Mouse (Mus musculus): ENCODE measurements around the gene Tmem254b.
"Not testable (repeated sequence)": the region's sequence is repeated elsewhere in the genome, so short reads cannot be mapped to it uniquely, and the experiment has no call there.

Gene Tmem254b

DNA sequence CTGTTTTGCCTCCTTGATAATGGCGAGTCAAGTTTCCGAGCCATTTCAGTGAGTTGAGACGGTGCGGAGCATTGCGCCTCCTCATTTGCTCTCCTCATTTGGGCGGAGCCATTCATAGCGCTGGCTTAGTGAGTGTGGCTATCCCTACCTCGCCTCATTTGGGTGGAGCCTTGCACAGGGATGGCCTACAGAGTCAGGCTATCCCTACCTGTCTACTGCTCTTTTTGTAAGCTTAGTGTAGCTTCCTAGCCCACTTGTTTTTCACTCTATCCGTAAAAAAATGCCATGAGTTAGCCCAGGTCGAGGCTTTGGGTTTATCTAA, at the start of gene Tmem254b:
Tmem254b (minus strand) TSS at position 116 of the 322 bp plus-strand sequence.
- not testable (repeated sequence) for DNase-seq (ENCODE audit: low spot score)

- DNase-seq (ENCODE audit: low spot score) = not testable (repeated sequence)
These were observed 30.3 kb upstream of the Tmem254b start for GRCm38 (mm10) chr14:26237183-26237582.

- DNase-seq (ENCODE audit: low spot score) = not testable (repeated sequence)
These were observed 9.6 kb upstream of the Tmem254b start for GRCm38 (mm10) chr14:26216233-26217000.

GRCm38 (mm10) chr14:26206197-26206925, 480 bp downstream of the Tmem254b start:
- DNase-seq (ENCODE audit: low spot score) = not testable (repeated sequence)

DNA sequence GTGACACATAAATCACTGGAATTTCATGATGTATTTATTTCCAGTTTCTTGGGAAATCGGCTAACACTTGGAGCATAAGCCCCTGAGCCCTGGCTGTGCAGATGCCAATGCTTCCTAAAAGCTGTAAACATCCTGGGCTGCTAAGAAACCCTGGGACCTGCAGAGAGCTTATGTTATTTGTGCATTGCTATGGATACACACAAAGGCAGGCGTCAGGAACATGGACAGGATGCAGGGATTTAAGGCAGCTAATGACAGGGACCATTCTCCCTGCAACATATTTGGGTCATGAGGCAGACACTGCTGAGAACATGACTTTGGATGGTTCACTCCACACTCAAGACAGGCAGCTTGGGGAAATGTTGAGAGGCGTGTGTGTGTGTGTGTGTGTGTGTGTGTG, 9.0 kb downstream of the Tmem254b start:
- DNase-seq (ENCODE audit: low spot score) = not testable (repeated sequence)

GRCm38 (mm10) chr14:26188361-26188760, 18.5 kb downstream of the Tmem254b start:
- not testable (repeated sequence) for DNase-seq (ENCODE audit: low spot score)

- not testable (repeated sequence) for DNase-seq (ENCODE audit: low spot score)
These were observed 20.2 kb downstream of the Tmem254b start for GRCm38 (mm10) chr14:26186638-26187037.

DNA sequence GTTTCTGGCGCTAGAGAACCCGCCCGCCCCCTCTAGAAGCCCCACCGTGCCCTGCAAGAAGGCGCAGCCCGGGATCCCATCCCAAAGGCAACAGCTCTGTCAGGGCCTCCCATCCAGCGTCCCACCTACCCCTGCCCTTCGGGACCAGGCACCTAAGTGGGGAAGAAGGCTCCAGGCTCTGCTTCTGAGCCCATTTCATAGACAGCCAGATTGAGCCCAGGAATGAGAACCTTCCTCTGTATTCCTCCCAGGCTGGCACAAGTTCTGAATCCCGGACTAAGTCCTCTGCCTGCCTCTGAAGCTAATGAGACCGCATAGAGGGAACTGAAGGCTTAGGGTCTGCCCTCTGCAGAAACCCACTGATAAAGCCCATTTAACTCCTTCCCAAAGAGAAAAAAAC, 24.5 kb downstream of the Tmem254b start, which contains the start of gene Plac9b:
Plac9b (minus strand) TSS at position 101 of the 400 bp plus-strand sequence.
- not testable (repeated sequence) for DNase-seq (ENCODE audit: low spot score)

DNA sequence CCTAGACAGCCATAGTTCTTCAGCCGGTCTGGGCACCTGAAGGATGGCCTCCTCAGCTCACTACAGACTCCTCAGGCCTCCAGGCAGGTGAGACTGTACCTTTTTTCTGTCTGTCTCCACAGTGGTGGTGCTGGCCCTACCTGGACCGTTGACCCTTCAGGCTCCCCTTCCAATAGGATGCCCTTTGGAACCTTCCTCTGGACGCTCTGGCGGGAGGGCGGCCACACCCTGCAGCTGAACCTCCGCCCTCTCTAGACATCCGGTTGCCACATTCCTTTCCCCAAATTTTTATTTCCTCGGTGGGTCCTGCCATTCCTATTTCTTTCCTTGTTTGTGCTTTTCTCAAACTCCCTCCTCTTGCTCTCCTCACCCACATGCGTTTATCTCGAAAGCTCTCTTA, 25.2 kb downstream of the Tmem254b start:
- not testable (repeated sequence) for DNase-seq (ENCODE audit: low spot score)

DNA sequence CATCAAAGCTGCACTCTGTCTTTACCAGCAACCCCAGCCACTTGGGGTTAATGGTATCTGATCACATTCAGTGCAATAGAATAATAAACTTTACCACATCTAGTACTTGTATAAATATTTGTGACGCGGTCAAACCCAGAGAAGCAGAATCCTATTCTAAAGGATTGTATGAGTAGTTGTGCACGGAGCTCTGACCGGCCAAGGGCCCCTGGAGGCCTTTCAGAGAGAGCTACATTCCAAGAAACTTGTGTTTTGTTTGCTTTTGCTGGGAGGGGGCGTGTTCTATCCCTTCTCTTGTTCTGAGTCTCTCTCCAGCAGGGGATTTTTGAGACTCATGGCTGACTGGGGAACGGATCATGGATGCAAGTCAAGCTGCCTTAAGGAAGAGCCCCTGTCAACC, 31.8 kb downstream of the Tmem254b start:
- DNase-seq (ENCODE audit: low spot score) = not testable (repeated sequence)

- not testable (repeated sequence) for DNase-seq (ENCODE audit: low spot score)
These were observed 32.9 kb downstream of the Tmem254b start for GRCm38 (mm10) chr14:26173955-26174354.

GRCm38 (mm10) chr14:26165266-26165665, 41.6 kb downstream of the Tmem254b start:
- not testable (repeated sequence) for DNase-seq (ENCODE audit: low spot score)

DNA sequence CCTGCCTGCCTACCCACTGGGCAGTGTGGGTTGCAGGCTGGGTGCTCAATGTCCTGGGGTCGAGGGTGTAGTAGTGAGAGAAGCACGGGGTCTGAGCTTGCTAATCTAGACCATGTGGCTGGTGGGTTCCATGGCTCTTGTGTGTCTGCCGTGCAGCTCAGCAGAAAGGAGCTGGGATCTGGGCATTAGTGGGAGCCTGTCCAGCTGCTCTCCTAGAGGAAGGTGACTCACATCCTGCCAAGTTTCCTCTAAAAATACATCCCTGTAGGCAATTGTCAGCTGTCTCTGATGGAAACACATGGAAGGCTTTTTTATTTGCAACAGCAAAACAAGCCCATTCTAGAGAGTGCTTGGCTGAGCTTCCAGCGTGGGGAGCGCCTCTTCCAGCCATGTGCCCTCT, 44.4 kb downstream of the Tmem254b start:
- DNase-seq (ENCODE audit: low spot score) = not testable (repeated sequence)

- not testable (repeated sequence) for DNase-seq (ENCODE audit: low spot score)
These were observed 45.7 kb downstream of the Tmem254b start for GRCm38 (mm10) chr14:26161156-26161555.

DNA sequence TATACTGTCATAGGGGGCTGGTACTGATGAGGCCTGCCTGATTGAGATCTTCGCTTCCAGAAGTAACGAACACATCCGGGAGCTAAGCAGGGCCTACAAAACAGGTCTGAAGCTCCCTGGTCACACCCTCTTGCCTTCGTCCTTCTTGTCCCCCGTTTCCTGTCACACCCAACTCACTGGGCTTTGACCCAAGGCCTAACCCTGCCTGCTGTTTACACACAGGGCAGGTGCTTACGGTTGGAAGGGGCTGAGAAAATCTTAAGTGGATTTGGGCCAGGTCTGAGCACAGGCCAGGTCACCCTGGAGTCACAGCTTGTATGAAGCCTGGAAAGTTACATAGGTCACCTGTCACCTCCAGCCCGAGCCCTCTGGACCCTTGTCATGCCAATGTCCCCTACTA, 50.8 kb downstream of the Tmem254b start:
- DNase-seq (ENCODE audit: low spot score) = not testable (repeated sequence)
